Mouse (Mus musculus): Measurements from ENCODE around the gene Limd2. TPM values are rescaled to one million over a fixed set of nuclear protein-coding genes. Genes with fewer than 3 reads are reported as not detected.
"Not testable (repeated sequence)": the region's sequence is repeated elsewhere in the genome, so short reads cannot be mapped to it uniquely, and the experiment has no call there.

Limd2 gene
- polyA plus RNA-seq, 1 experiment from 2014 or later: 300 TPM

GRCm38 (mm10) chr11:106154091-106154490, 6.6 kb downstream of the Limd2 start:
- H3K27me3 ChIP-seq: no peaks in the 10 kb centered on the region
- H3K4me1 ChIP-seq: peaks cover 24% of the 10 kb centered on the region
- no peak overlapping the region for H3K9ac ChIP-seq
- no peak overlapping the region for H3K4me2 ChIP-seq
- H3K36me3 ChIP-seq (replicated peaks): peaks cover 90% of the 10 kb centered on the region
- WGBS: 78% methylated on average over 5 of the region's 5 CpGs
- H3K27ac ChIP-seq: 0 out of 2 replicates have a peak overlapping the region, but pooled peaks have one; percentile 13
- no peak overlapping the region for H3K4me3 ChIP-seq (replicated peaks)
- ATAC-seq (ENCODE audit: low FRiP score): no peak
- no peaks in the 10 kb centered on the region for H3K9me3 ChIP-seq

GRCm38 (mm10) chr11:106152132-106152531, 8.5 kb downstream of the Limd2 start:
- H3K27ac ChIP-seq: 0 out of 2 replicates have a peak overlapping the region, but pooled peaks have one; percentile 8
- 86% methylated on average over 8 of the region's 8 CpGs for WGBS

GRCm38 (mm10) chr11:106151219-106151618, 9.4 kb downstream of the Limd2 start:
- peaks cover 89% of the 10 kb centered on the region for H3K36me3 ChIP-seq (replicated peaks)
- 92% methylated on average over 3 of the region's 3 CpGs for WGBS
- ATAC-seq (ENCODE audit: low FRiP score): no peak

More at GRCm38 (mm10) chr11:106152132-106152531, 8.5 kb downstream of the Limd2 start:
- Histone ChIP-seq H3K4me2 (no peak overlapping the region), H3K4me1 (peaks cover 8% of the 10 kb centered on the region; the same call in 1 of the 2 replicates), H3K9ac (no peak overlapping the region), H3K36me3 (replicated peaks) (peaks cover 99% of the 10 kb centered on the region), H3K9me3 (no peaks in the 10 kb centered on the region), H3K27me3 (no peaks in the 10 kb centered on the region), H3K4me3 (replicated peaks) (no peak overlapping the region)
- no peak for ATAC-seq (ENCODE audit: low FRiP score)

GRCm38 (mm10) chr11:106134580-106135528, 25.8 kb downstream of the Limd2 start:
- WGBS: 54% methylated on average over 8 of the region's 8 CpGs
- Histone ChIP-seq H3K27ac (peak overlapping the region; percentile 61), H3K4me2 (no peak overlapping the region), H3K27me3 (no peaks in the 10 kb centered on the region), H3K4me1 (peaks cover 5% of the 10 kb centered on the region; the same call in 1 of the 2 replicates), H3K4me3 (replicated peaks) (no peak overlapping the region), H3K9me3 (no peaks in the 10 kb centered on the region), H3K9ac (no peak overlapping the region), H3K36me3 (replicated peaks) (peaks cover 16% of the 10 kb centered on the region)
- no peak for ATAC-seq (ENCODE audit: low FRiP score)

More at GRCm38 (mm10) chr11:106151219-106151618, 9.4 kb downstream of the Limd2 start:
- H3K4me3 ChIP-seq (replicated peaks): no peak overlapping the region
- H3K4me2 ChIP-seq: no peak overlapping the region
- H3K9ac ChIP-seq: no peak overlapping the region
- no peaks in the 10 kb centered on the region for H3K27me3 ChIP-seq
- H3K27ac ChIP-seq: no peak overlapping the region
- peaks cover 2% of the 10 kb centered on the region; the same call in 1 of the 2 replicates for H3K4me1 ChIP-seq
- no peaks in the 10 kb centered on the region for H3K9me3 ChIP-seq

GRCm38 (mm10) chr11:106132516-106132915, 28.1 kb downstream of the Limd2 start:
- ATAC-seq (ENCODE audit: low FRiP score): no peak
- Histone ChIP-seq H3K4me1 (peaks cover 5% of the 10 kb centered on the region; the same call in 1 of the 2 replicates), H3K36me3 (replicated peaks) (peaks cover 25% of the 10 kb centered on the region), H3K27ac (no peak overlapping the region), H3K4me3 (replicated peaks) (no peak overlapping the region), H3K4me2 (no peak overlapping the region), H3K27me3 (no peaks in the 10 kb centered on the region), H3K9me3 (no peaks in the 10 kb centered on the region), H3K9ac (no peak overlapping the region)
- 92% methylated on average over 5 of the region's 5 CpGs for WGBS

- Histone ChIP-seq H3K36me3 (replicated peaks) (peaks cover 31% of the 10 kb centered on the region), H3K27ac (no peak overlapping the region), H3K27me3 (no peaks in the 10 kb centered on the region), H3K9ac (no peak overlapping the region), H3K4me3 (replicated peaks) (no peak overlapping the region), H3K4me2 (no peak overlapping the region), H3K4me1 (no peaks in the 10 kb centered on the region), H3K9me3 (no peaks in the 10 kb centered on the region)
- no peak for ATAC-seq (ENCODE audit: low FRiP score)
- 90% methylated on average over 1 of the region's 1 CpGs for WGBS
Observed at GRCm38 (mm10) chr11:106129477-106129876, 31.2 kb downstream of the Limd2 start.

GRCm38 (mm10) chr11:106126727-106127373, 33.8 kb downstream of the Limd2 start:
- H3K36me3 ChIP-seq (replicated peaks): peaks cover 53% of the 10 kb centered on the region
- H3K4me2 ChIP-seq; H3K9ac ChIP-seq; H3K4me3 ChIP-seq (replicated peaks); H3K27ac ChIP-seq; H3K27me3 ChIP-seq; H3K4me1 ChIP-seq; H3K9me3 ChIP-seq; ATAC-seq (ENCODE audit: low FRiP score): not testable (repeated sequence)
- WGBS: 98% methylated on average over 4 of the region's 6 CpGs

GRCm38 (mm10) chr11:106125827-106126226, 34.8 kb downstream of the Limd2 start:
- no peak overlapping the region for H3K27ac ChIP-seq
- ATAC-seq (ENCODE audit: low FRiP score): no peak
- WGBS: 78% methylated on average over 1 of the region's 1 CpGs
- no peak overlapping the region for H3K4me2 ChIP-seq
- no peak overlapping the region for H3K9ac ChIP-seq
- H3K4me1 ChIP-seq: no peaks in the 10 kb centered on the region
- no peaks in the 10 kb centered on the region for H3K9me3 ChIP-seq
- no peaks in the 10 kb centered on the region for H3K27me3 ChIP-seq
- H3K36me3 ChIP-seq (replicated peaks): peaks cover 61% of the 10 kb centered on the region
- H3K4me3 ChIP-seq (replicated peaks): no peak overlapping the region

GRCm38 (mm10) chr11:106124784-106125183, 35.9 kb downstream of the Limd2 start:
- H3K4me1 ChIP-seq: no peaks in the 10 kb centered on the region
- H3K27ac ChIP-seq: no peak overlapping the region
- ATAC-seq (ENCODE audit: low FRiP score): no peak
- no peak overlapping the region for H3K9ac ChIP-seq
- no peaks in the 10 kb centered on the region for H3K27me3 ChIP-seq
- H3K36me3 ChIP-seq (replicated peaks): peaks cover 58% of the 10 kb centered on the region
- no peak overlapping the region for H3K4me2 ChIP-seq
- no peaks in the 10 kb centered on the region for H3K9me3 ChIP-seq
- WGBS: 82% methylated on average over 4 of the region's 4 CpGs
- no peak overlapping the region for H3K4me3 ChIP-seq (replicated peaks)

GRCm38 (mm10) chr11:106122736-106123135, 37.9 kb downstream of the Limd2 start:
- no peak overlapping the region for H3K4me2 ChIP-seq
- peaks cover 64% of the 10 kb centered on the region for H3K36me3 ChIP-seq (replicated peaks)
- no peak overlapping the region for H3K4me3 ChIP-seq (replicated peaks)
- no peak overlapping the region for H3K27ac ChIP-seq
- no peak for ATAC-seq (ENCODE audit: low FRiP score)
- H3K9me3 ChIP-seq: no peaks in the 10 kb centered on the region
- 89% methylated on average over 3 of the region's 3 CpGs for WGBS
- H3K27me3 ChIP-seq: no peaks in the 10 kb centered on the region
- no peak overlapping the region for H3K9ac ChIP-seq
- no peaks in the 10 kb centered on the region for H3K4me1 ChIP-seq

- H3K4me1 ChIP-seq: no peaks in the 10 kb centered on the region
- H3K27ac ChIP-seq: no peak overlapping the region
- no peak overlapping the region for H3K9ac ChIP-seq
- 95% methylated on average over 5 of the region's 5 CpGs for WGBS
- no peaks in the 10 kb centered on the region for H3K9me3 ChIP-seq
- no peaks in the 10 kb centered on the region for H3K27me3 ChIP-seq
- H3K4me2 ChIP-seq: no peak overlapping the region
- ATAC-seq (ENCODE audit: low FRiP score): no peak
- H3K4me3 ChIP-seq (replicated peaks): no peak overlapping the region
- H3K36me3 ChIP-seq (replicated peaks): peaks cover 69% of the 10 kb centered on the region
Observed at GRCm38 (mm10) chr11:106122221-106122620, 38.4 kb downstream of the Limd2 start.

GRCm38 (mm10) chr11:106111688-106112087, 49.0 kb downstream of the Limd2 start:
- Histone ChIP-seq H3K9ac (no peak overlapping the region), H3K27me3 (no peaks in the 10 kb centered on the region), H3K9me3 (no peaks in the 10 kb centered on the region), H3K4me1 (no peaks in the 10 kb centered on the region), H3K36me3 (replicated peaks) (peaks cover 18% of the 10 kb centered on the region), H3K4me3 (replicated peaks) (no peak overlapping the region), H3K27ac (no peak overlapping the region), H3K4me2 (no peak overlapping the region)
- ATAC-seq (ENCODE audit: low FRiP score): no peak
